Mouse (Mus musculus) myocyte (in vitro differentiated cells): ENCODE data around the gene Ltc4s.

Experiments used
- E2F4 ChIP-seq: IDR thresholded peaks from one replicate; pipeline ENCODE4 v1.6.1; 2011; ENCODE audit warnings: mild to moderate bottlenecking, control low read depth, moderate library complexity; ENCODE audit not compliant: insufficient read depth
- MAX ChIP-seq: IDR thresholded peaks from one replicate; pipeline ENCODE4 v1.6.1; 2011; ENCODE audit warnings: low read depth, mild to moderate bottlenecking, control low read depth
- MYOD1 ChIP-seq, 3 experiments: IDR thresholded peaks; one replicate each; pipeline ENCODE4 v1.6.1; 2011; ENCODE audit warnings: control low read depth in 2 of 3, low read depth in 2 of 3, mild to moderate bottlenecking in 2 of 3, moderate library complexity in 1 of 3; ENCODE audit not compliant: insufficient read length in 2 of 3, control insufficient read depth in 1 of 3
- MYOG ChIP-seq, 3 experiments: IDR thresholded peaks; one replicate each; pipeline ENCODE4 v1.6.1; 2011; ENCODE audit warnings: control low read depth in 2 of 3, low read depth in 2 of 3, mild to moderate bottlenecking in 2 of 3; ENCODE audit not compliant: insufficient read length in 2 of 3, control insufficient read depth in 1 of 3, insufficient read depth in 1 of 3
- POLR2A ChIP-seq: IDR thresholded peaks from one replicate; pipeline ENCODE4 v1.6.1; 2011; ENCODE audit warnings: low read depth, mild to moderate bottlenecking, control low read depth, moderate library complexity; ENCODE audit not compliant: insufficient read length
- TCF12 ChIP-seq: IDR thresholded peaks from one replicate; pipeline ENCODE4 v1.6.1; 2011; ENCODE audit warnings: mild to moderate bottlenecking, control low read depth; ENCODE audit not compliant: poor library complexity, insufficient read depth, severe bottlenecking
- TCF3 ChIP-seq: IDR thresholded peaks from one replicate; pipeline ENCODE4 v1.6.1; 2011; ENCODE audit warnings: low read depth, control low read depth; ENCODE audit not compliant: insufficient read length
- USF1 ChIP-seq: IDR thresholded peaks from one replicate; pipeline ENCODE4 v1.6.1; 2011; ENCODE audit warnings: low read depth, mild to moderate bottlenecking, control low read depth, moderate library complexity

- TF ChIP-seq POLR2A = no peak
- TF ChIP-seq TCF12 = no peak
- TF ChIP-seq MAX = no peak
- no peak for TF ChIP-seq MYOD1 (IDR thresholded peaks at IDR 0.05; ENCODE audit: control insufficient read depth in 1 of 3, insufficient read length in 2 of 3, low read depth in 2 of 3)
- TF ChIP-seq MYOG (IDR thresholded peaks at IDR 0.05; ENCODE audit: control insufficient read depth in 1 of 3, insufficient read depth in 1 of 3, insufficient read length in 2 of 3, low read depth in 2 of 3) = no peak
- TF ChIP-seq USF1 = no peak
- TF ChIP-seq TCF3 = no peak
- TF ChIP-seq E2F4 = no peak
These were observed 46.8 kb upstream of the Ltc4s start for GRCm38 (mm10) chr11:50285263-50285662.
